Mouse (Mus musculus): ENCODE results near the gene Mcf2l.

DNA sequence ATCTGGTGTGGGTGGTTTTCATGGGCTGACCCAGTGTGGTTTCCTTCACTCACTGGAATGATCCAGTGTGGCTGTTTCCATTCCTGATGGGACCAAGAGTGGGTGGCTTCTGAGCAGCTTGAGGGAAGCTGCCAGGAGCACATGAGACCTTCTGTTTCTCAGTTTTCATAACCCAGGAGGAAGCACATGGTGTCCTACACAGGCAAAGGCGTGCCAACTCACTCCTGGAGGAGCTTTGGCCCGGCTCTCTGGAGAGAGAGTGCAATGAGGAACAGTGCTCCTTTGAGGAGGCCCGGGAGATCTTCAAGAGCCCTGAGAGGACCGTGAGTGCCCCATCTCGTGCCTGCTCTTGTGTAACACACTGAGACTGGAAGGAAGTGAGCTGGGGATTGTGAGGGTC lies 154.9 kb downstream of the Mcf2l start:
- TF ChIP-seq CTCF (IDR thresholded peaks at IDR 0.05; ENCODE audit: low read depth, low read length) (no peak), POLR2A (IDR thresholded peaks at IDR 0.05; ENCODE audit: borderline replicate concordance, low read depth, low read length) (no peak)
